Comparison of ENCODE assay signal across 8 mouse cellular contexts in genomic region chr6:92067146-92067790, GRCm38 (mm10). TPM values are rescaled to one million over a fixed set of nuclear protein-coding genes. Genes with fewer than 3 reads are reported as not detected.
DNase-seq lines count a peak whose midpoint lies in the region; ATAC-seq lines count a peak whose summit lies in the region.

No protein-coding gene starts in this region.

- no peak overlapping the region for H3K4me2 ChIP-seq in forebrain, embryonic 16.5 days (ENCODE audit: low read length)

- H3K27ac ChIP-seq in forebrain, embryonic 16.5 days (ENCODE audit: low read length) = no peak overlapping the region
- H3K27ac ChIP-seq in hindbrain, embryonic 10.5 days = no peak overlapping the region

- peak; percentile 39 for DNase-seq in MEL-GATA-1-ER (ENCODE audit: extremely low read depth, low read depth)
- DNase-seq in cerebellum, adult 18-20 months = peak; percentile 73 to 86
- peak; percentile 74 for DNase-seq in hindbrain, embryonic 10.5 days (ENCODE audit: low spot score)
- DNase-seq in layer of hippocampus, postnatal 10 days (ENCODE audit: low spot score in 2 of 2) = peak; percentile 82 to 86
- DNase-seq in lung, postnatal 10 days = peak; percentile 76
- peak; percentile 67 for DNase-seq in ovary, postnatal 36 days (ENCODE audit: low spot score)
- DNase-seq in thymus, postnatal 14 days = peak; percentile 70

- H3K4me1 ChIP-seq in forebrain, embryonic 16.5 days (replicated peaks; ENCODE audit: control insufficient read depth, insufficient read depth, low read length) = no peaks in the 10 kb centered on the region; the same call in 1 of the 2 replicates
- H3K4me1 ChIP-seq in hindbrain, embryonic 10.5 days (replicated peaks) = no peaks in the 10 kb centered on the region

- H3K4me3 ChIP-seq in forebrain, embryonic 16.5 days (replicated peaks; ENCODE audit: low read length) = no peak overlapping the region
- no peak overlapping the region for H3K4me3 ChIP-seq in hindbrain, embryonic 10.5 days

- no peaks in the 10 kb centered on the region for H3K9me3 ChIP-seq in forebrain, embryonic 16.5 days (ENCODE audit: control insufficient read depth, low read length)
- no peaks in the 10 kb centered on the region for H3K9me3 ChIP-seq in hindbrain, embryonic 10.5 days

- 28% methylated on average over 16 of the region's 16 CpGs for WGBS in forebrain, embryonic 16.5 days
- WGBS in hindbrain, embryonic 10.5 days = 30% methylated on average over 16 of the region's 16 CpGs

- H3K27me3 ChIP-seq in forebrain, embryonic 16.5 days (replicated peaks; ENCODE audit: control insufficient read depth, insufficient read depth, low read length) = no peaks in the 10 kb centered on the region
- no peaks in the 10 kb centered on the region for H3K27me3 ChIP-seq in hindbrain, embryonic 10.5 days (ENCODE audit: insufficient read depth, poor library complexity, severe bottlenecking)

- ATAC-seq in forebrain, embryonic 16.5 days = peak; percentile 88

- H3K36me3 ChIP-seq in forebrain, embryonic 16.5 days (ENCODE audit: control insufficient read depth, insufficient read depth) = no peaks in the 10 kb centered on the region
- H3K36me3 ChIP-seq in hindbrain, embryonic 10.5 days = no peaks in the 10 kb centered on the region

- H3K9ac ChIP-seq in forebrain, embryonic 16.5 days (replicated peaks; ENCODE audit: low read depth, low read length) = no peak overlapping the region

RNA-seq across cellular contexts. Expression of gene Nr2c2, which starts 23.9 kb away (rescaled TPM):
- polyA plus RNA-seq in forebrain, embryonic 16.5 days (2015; fragmentation: Nextera tagmentation; extraction: Ambion mirVana) = 21.5 and 25.8 TPM in 2 replicates
- 14.6 and 16.8 TPM in 2 replicates for polyA plus RNA-seq in hindbrain, embryonic 10.5 days (2016; fragmentation: Nextera tagmentation; extraction: Ambion mirVana)
- 10 to 100 TPM; 83.7 to 86.6 TPM for total RNA-seq in layer of hippocampus, postnatal 10 days (2021)
